Mouse (Mus musculus): Measurements from ENCODE around the gene E2f2. TPM values are rescaled to one million over a fixed set of nuclear protein-coding genes. Genes with fewer than 3 reads are reported as not detected.
A peak's percentile ranks its signal among the peaks of the same experiment; 100 is the strongest.

E2f2 gene
- 6.8 and 8.0 TPM in 2 replicates for polyA plus RNA-seq (2014; fragmentation: Nextera tagmentation; extraction: Ambion mirVana)

DNA sequence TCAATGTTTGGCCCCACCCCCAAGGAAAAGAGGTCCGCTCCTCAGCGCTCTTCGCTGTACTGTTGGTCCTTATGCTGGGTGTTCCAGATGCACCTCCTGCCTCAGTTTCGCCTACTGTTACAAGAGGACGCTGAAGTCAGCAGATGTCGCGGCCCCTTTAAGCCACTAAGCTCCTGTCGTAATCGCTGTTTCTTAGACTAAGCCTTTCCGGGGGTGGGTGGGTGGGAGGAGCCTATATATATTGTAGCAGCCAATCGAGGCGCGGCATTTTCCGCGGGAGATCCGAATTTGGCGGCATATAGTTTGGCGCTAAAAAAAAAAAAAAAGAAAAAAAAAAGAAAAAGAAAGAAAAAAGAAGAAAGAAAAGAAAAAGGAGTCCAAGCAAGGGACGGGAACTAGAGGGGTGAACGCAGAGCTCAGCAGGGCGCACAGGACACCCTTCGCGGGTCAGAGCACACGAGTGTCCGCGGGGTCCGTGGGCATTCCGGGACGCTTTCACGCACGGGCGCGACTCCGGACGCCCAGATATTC is at the start of gene E2f2:
TSS of gene E2f2 (plus strand) at position 384 of the 531 bp plus-strand sequence.
- Histone ChIP-seq H3K9ac (ENCODE audit: low read length) (peak within 1 kb of the TSS; percentile 74), H3K4me2 (peak within 1 kb of the TSS; percentile 98), H3K9me3 (ENCODE audit: control insufficient read depth, low read length) (no peaks in the 10 kb centered on the region), H3K36me3 (ENCODE audit: control insufficient read depth, insufficient read depth, low read length) (no peaks in the 10 kb centered on the region), H3K4me1 (ENCODE audit: control insufficient read depth, insufficient read depth, low read length) (peaks cover 15% of the 10 kb centered on the region; the same call in 1 of the 2 replicates), H3K27ac (ENCODE audit: low read depth, low read length) (peak within 1 kb of the TSS; percentile 31; the same call in 1 of the 2 replicates), H3K27me3 (ENCODE audit: control insufficient read depth, insufficient read depth, low read length) (no peaks in the 10 kb centered on the region), H3K4me3 (ENCODE audit: low read depth, low read length) (peak within 1 kb of the TSS; percentile 78)
- DNase-seq (ENCODE audit: low spot score, missing footprints) (no peak), ATAC-seq (ENCODE audit: low FRiP score) (peak; percentile 57)
- WGBS: under 1% methylated on average over 35 of the region's 35 CpGs

DNA sequence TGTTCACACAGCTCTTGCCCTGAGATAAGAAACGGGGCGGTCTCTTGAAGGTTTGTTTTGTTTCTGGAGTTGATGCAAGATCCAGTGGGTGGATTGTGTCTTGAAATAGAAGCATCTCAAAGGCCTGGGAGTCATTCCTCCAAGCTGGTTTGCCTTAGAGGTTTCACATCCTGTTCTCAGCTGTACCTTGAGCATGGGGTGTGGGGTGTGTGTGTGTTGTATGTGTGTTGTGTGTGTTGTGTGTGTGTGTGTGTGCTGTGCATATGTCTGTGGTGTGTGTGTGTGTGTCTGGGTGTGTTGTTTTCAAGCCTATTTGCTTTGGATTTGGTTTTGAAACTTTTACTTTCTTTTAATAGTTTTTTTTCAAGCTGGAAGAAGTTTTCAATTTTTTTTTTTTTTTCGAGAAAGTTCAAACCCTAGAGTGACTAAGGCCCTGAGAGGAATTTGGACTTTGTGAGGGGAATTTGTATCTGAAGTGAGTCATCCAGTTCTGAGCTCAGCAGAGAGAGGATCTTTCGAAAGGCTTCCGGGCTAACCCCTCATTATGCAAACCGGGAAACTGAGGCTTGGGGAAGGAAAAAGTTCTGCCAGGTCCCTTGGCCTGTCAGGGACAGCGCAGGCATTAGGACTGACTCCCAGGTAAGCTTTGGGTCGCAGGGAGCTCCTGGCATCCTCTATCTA is 48.9 kb upstream of the E2f2 start:
- DNase-seq (ENCODE audit: low spot score, missing footprints) (no peak), ATAC-seq (ENCODE audit: low FRiP score) (no peak)

DNA sequence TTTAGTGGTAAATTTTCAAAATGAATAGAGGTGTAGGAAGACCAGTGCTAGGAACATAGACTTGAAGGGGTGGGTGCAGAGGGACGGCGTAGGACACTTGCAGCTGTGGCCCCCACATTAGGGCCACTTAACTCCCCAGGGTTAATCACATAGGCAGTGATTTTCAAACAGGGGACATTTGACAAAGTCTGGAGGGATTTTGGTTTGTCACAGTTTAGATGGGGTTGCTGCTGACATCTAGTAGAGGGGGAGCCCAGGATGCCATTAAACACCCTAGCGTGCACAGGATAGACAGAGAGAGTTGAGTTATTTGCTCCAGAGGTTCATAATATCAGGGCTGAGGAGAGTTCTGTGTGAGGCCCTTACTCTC is 48.4 kb upstream of the E2f2 start:
- Histone ChIP-seq H3K27ac (ENCODE audit: low read depth, low read length) (no peak overlapping the region), H3K36me3 (ENCODE audit: control insufficient read depth, insufficient read depth, low read length) (no peaks in the 10 kb centered on the region), H3K9me3 (ENCODE audit: control insufficient read depth, low read length) (no peaks in the 10 kb centered on the region), H3K9ac (ENCODE audit: low read length) (no peak overlapping the region), H3K4me3 (ENCODE audit: low read depth, low read length) (no peak overlapping the region), H3K4me1 (ENCODE audit: control insufficient read depth, insufficient read depth, low read length) (no peaks in the 10 kb centered on the region), H3K4me2 (no peak overlapping the region), H3K27me3 (ENCODE audit: control insufficient read depth, insufficient read depth, low read length) (no peaks in the 10 kb centered on the region)
- ATAC-seq (ENCODE audit: low FRiP score) (no peak), DNase-seq (ENCODE audit: low spot score, missing footprints) (no peak)
- 86% methylated on average over 3 of the region's 3 CpGs for WGBS

More for the DNA sequence above, 48.9 kb upstream of the E2f2 start:
- Histone ChIP-seq H3K36me3 (ENCODE audit: control insufficient read depth, insufficient read depth, low read length) (no peaks in the 10 kb centered on the region), H3K4me2 (no peak overlapping the region), H3K9me3 (ENCODE audit: control insufficient read depth, low read length) (no peaks in the 10 kb centered on the region), H3K4me1 (ENCODE audit: control insufficient read depth, insufficient read depth, low read length) (no peaks in the 10 kb centered on the region), H3K27me3 (ENCODE audit: control insufficient read depth, insufficient read depth, low read length) (no peaks in the 10 kb centered on the region), H3K27ac (ENCODE audit: low read depth, low read length) (no peak overlapping the region), H3K9ac (ENCODE audit: low read length) (no peak overlapping the region), H3K4me3 (ENCODE audit: low read depth, low read length) (no peak overlapping the region)
- 74% methylated on average over 8 of the region's 8 CpGs for WGBS

DNA sequence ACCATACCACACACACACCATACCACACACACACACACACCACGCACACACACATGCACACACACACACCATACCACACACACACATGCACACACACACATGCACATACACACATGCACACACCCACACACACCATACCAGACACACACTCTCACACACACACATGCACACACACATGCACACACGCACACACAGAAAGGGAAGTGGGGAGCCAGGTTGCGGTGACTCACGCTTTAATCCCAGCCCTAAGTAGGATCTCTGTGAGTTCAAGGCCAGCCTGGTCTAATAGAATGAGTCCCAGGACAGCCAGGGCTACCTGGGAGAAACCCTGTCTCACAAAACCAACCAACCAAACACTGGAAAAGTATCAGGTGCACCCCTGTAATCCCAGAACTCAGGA is 47.6 kb upstream of the E2f2 start:
- H3K4me1 ChIP-seq (ENCODE audit: control insufficient read depth, insufficient read depth, low read length): no peaks in the 10 kb centered on the region
- no peaks in the 10 kb centered on the region for H3K27me3 ChIP-seq (ENCODE audit: control insufficient read depth, insufficient read depth, low read length)
- WGBS: 97% methylated on average over 4 of the region's 4 CpGs
- H3K4me3 ChIP-seq (ENCODE audit: low read depth, low read length): no peak overlapping the region
- H3K9me3 ChIP-seq (ENCODE audit: control insufficient read depth, low read length): no peaks in the 10 kb centered on the region
- no peak for ATAC-seq (ENCODE audit: low FRiP score)
- H3K4me2 ChIP-seq: no peak overlapping the region
- no peak overlapping the region for H3K27ac ChIP-seq (ENCODE audit: low read depth, low read length)
- H3K36me3 ChIP-seq (ENCODE audit: control insufficient read depth, insufficient read depth, low read length): no peaks in the 10 kb centered on the region
- no peak for DNase-seq (ENCODE audit: low spot score, missing footprints)
- no peak overlapping the region for H3K9ac ChIP-seq (ENCODE audit: low read length)

DNA sequence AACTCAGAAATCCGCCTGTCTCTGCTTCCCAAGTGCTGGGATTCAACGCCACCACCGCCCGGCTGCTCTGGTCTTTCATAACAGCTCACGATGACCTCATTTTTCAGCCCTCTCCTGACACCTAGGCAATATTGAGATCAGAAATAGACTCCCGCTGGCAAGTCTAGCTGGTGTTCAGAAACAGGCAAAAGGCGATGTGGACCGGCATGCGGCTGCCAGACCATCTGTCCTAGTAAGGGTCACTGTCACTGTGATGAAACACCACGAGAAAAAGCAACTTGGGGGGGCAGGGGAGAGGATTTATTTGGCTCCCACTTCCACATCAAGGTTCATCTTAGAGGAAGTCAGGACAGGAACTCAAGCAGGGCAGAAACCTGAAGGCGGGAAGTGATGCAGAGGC is 46.7 kb upstream of the E2f2 start:
- no peak overlapping the region for H3K4me2 ChIP-seq
- no peak overlapping the region for H3K9ac ChIP-seq (ENCODE audit: low read length)
- DNase-seq (ENCODE audit: low spot score, missing footprints) (no peak), ATAC-seq (ENCODE audit: low FRiP score) (no peak)
- WGBS: 92% methylated on average over 11 of the region's 11 CpGs
- no peaks in the 10 kb centered on the region for H3K36me3 ChIP-seq (ENCODE audit: control insufficient read depth, insufficient read depth, low read length)
- no peaks in the 10 kb centered on the region for H3K4me1 ChIP-seq (ENCODE audit: control insufficient read depth, insufficient read depth, low read length)
- peaks cover 3% of the 10 kb centered on the region; the same call in 1 of the 2 replicates for H3K9me3 ChIP-seq (ENCODE audit: control insufficient read depth, low read length)
- H3K27ac ChIP-seq (ENCODE audit: low read depth, low read length): no peak overlapping the region
- H3K4me3 ChIP-seq (ENCODE audit: low read depth, low read length): no peak overlapping the region
- no peaks in the 10 kb centered on the region for H3K27me3 ChIP-seq (ENCODE audit: control insufficient read depth, insufficient read depth, low read length)

DNA sequence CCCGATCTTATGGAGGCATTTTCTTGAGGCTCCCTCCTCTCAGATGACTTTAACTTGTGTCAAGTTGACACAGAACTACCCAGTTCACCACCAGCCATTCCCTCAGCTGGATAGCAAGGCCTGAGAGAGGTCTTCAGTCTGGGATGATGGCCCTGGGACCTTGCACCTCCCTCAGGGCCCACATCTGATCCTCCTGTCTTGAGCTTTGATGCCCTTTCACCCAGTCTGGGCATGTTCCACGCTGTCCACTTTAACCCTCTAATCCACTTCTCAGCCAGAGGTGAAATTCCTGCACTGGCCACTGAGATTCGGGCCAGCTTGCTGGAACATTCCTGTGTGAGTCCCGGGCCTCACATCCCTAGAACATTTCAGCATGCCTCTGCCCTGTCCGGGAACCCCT is 46.2 kb upstream of the E2f2 start:
- ATAC-seq (ENCODE audit: low FRiP score) (no peak), DNase-seq (ENCODE audit: low spot score, missing footprints) (no peak)
- Histone ChIP-seq H3K36me3 (ENCODE audit: control insufficient read depth, insufficient read depth, low read length) (no peaks in the 10 kb centered on the region), H3K4me3 (ENCODE audit: low read depth, low read length) (no peak overlapping the region), H3K27me3 (ENCODE audit: control insufficient read depth, insufficient read depth, low read length) (no peaks in the 10 kb centered on the region), H3K9ac (ENCODE audit: low read length) (no peak overlapping the region), H3K4me2 (no peak overlapping the region), H3K4me1 (ENCODE audit: control insufficient read depth, insufficient read depth, low read length) (no peaks in the 10 kb centered on the region), H3K27ac (ENCODE audit: low read depth, low read length) (no peak overlapping the region), H3K9me3 (ENCODE audit: control insufficient read depth, low read length) (peaks cover 3% of the 10 kb centered on the region; the same call in 1 of the 2 replicates)
- 74% methylated on average over 5 of the region's 5 CpGs for WGBS

DNA sequence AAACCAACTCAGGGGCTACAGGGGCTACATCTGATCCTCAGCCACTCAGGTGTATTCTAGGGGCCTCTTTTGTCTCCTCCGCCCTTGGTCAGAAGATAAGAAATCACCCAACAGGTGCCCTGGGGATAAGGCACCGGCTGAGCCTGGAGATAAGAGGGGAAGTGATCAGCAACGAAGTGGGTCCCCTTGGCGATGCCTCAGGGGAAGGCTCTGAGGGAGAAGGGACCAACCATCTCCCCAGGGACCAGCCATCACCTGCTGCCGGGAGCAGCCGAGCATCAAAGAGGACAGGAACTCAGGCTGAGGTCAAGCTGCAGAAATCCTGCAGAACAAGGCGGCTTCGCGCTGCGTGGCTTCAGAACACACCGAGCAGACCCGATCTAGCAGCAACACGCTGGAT is 44.5 kb upstream of the E2f2 start:
- no peak for ATAC-seq (ENCODE audit: low FRiP score)
- Histone ChIP-seq H3K9ac (ENCODE audit: low read length) (no peak overlapping the region), H3K9me3 (ENCODE audit: control insufficient read depth, low read length) (peaks cover 3% of the 10 kb centered on the region; the same call in 1 of the 2 replicates), H3K4me1 (ENCODE audit: control insufficient read depth, insufficient read depth, low read length) (peaks cover 2% of the 10 kb centered on the region; the same call in 1 of the 2 replicates), H3K4me3 (ENCODE audit: low read depth, low read length) (no peak overlapping the region), H3K27me3 (ENCODE audit: control insufficient read depth, insufficient read depth, low read length) (no peaks in the 10 kb centered on the region), H3K4me2 (no peak overlapping the region), H3K27ac (ENCODE audit: low read depth, low read length) (no peak overlapping the region), H3K36me3 (ENCODE audit: control insufficient read depth, insufficient read depth, low read length) (no peaks in the 10 kb centered on the region)
- 81% methylated on average over 13 of the region's 13 CpGs for WGBS
- no peak for DNase-seq (ENCODE audit: low spot score, missing footprints)

DNA sequence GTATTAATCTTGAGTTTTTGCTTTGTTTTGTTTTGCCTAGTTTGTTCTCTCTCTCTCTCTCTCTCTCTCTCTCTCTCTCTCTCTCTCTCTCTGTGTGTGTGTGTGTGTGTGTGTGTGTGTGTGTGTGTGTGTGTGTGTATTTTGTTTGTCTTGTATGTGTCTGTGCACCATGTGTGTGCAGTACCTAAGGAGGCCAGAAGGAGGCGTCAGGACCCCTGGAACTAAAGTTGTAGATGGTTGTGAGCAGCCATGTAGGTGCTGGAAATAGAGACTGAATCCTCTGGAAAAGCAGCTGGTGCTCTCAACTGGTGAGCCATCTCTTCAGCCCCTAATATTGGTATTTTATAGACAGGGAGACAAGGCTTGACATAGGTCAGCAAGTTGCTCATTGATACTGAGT is 42.4 kb upstream of the E2f2 start:
- no peak for DNase-seq (ENCODE audit: low spot score, missing footprints)
- Histone ChIP-seq H3K27ac (ENCODE audit: low read depth, low read length) (no peak overlapping the region), H3K4me3 (ENCODE audit: low read depth, low read length) (no peak overlapping the region), H3K9me3 (ENCODE audit: control insufficient read depth, low read length) (peaks cover 3% of the 10 kb centered on the region; the same call in 1 of the 2 replicates), H3K4me2 (no peak overlapping the region), H3K9ac (ENCODE audit: low read length) (no peak overlapping the region), H3K36me3 (ENCODE audit: control insufficient read depth, insufficient read depth, low read length) (no peaks in the 10 kb centered on the region), H3K27me3 (ENCODE audit: control insufficient read depth, insufficient read depth, low read length) (no peaks in the 10 kb centered on the region), H3K4me1 (ENCODE audit: control insufficient read depth, insufficient read depth, low read length) (peaks cover 19% of the 10 kb centered on the region)
- WGBS: 92% methylated on average over 1 of the region's 1 CpGs
- ATAC-seq (ENCODE audit: low FRiP score): no peak

DNA sequence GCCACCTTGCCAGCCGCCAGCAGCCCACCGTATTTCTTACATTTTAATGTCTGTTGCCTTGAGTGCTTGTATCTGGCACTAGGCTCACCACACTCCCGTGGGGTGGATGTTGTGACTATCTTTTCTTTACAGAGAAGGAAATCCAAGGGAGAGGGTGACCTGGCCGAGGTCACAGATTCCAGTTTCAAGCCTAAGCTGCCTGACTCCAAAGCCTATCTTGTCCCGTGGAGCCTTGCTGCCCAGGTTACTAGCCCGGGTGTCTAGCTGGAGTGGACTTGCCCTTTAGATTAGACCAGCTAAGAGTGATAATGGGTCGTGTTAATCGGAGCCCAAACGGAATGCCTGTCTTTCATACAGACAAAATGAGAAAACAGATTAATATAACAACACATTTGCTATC is 38.4 kb upstream of the E2f2 start:
- peak overlapping the region; percentile 34 for H3K4me3 ChIP-seq (ENCODE audit: low read depth, low read length)
- no peaks in the 10 kb centered on the region for H3K36me3 ChIP-seq (ENCODE audit: control insufficient read depth, insufficient read depth, low read length)
- ATAC-seq (ENCODE audit: low FRiP score) (no peak), DNase-seq (ENCODE audit: low spot score, missing footprints) (peak; percentile 91)
- H3K4me2 ChIP-seq: peak overlapping the region; percentile 57
- H3K9ac ChIP-seq (ENCODE audit: low read length): peak overlapping the region; percentile 83
- H3K27me3 ChIP-seq (ENCODE audit: control insufficient read depth, insufficient read depth, low read length): no peaks in the 10 kb centered on the region
- H3K27ac ChIP-seq (ENCODE audit: low read depth, low read length): peak overlapping the region; percentile 99
- H3K9me3 ChIP-seq (ENCODE audit: control insufficient read depth, low read length): peaks cover 3% of the 10 kb centered on the region; the same call in 1 of the 2 replicates
- WGBS: 6% methylated on average over 9 of the region's 9 CpGs
- H3K4me1 ChIP-seq (ENCODE audit: control insufficient read depth, insufficient read depth, low read length): peaks cover 37% of the 10 kb centered on the region
